Mouse (Mus musculus) erythroid progenitor cell, adult 5-6 weeks (primary cell): ENCODE data around the gene Adcyap1r1. TPM values are rescaled to one million over a fixed set of nuclear protein-coding genes. Genes with fewer than 3 reads are reported as not detected.

Experiments used
- ATAC-seq: replicated peaks from 2 replicates; pipeline ENCODE4 v1.8.0; 2016; ENCODE audit warnings: moderate number of reproducible peaks, mild to moderate bottlenecking, moderate TSS enrichment, inconsistent platforms; ENCODE audit not compliant: poor library complexity, low FRiP score, severe bottlenecking
- total RNA-seq, 2 experiments: library from RNA; stranded (forward) in 1 of 2; stranded (reverse) in 1 of 2; fragments of 150-400 nt in 1 of 2; fragments of 186-747, 209-891 nt in 1 of 2; gene quantifications; 2 replicates each; pipeline versions ENCODE4 v1.2.3 to v1.2.4; 2015 to 2017; ENCODE audit warnings: low replicate concordance in 2 of 2

Gene Adcyap1r1
- total RNA-seq, 2 experiments from 2014 or later, result not detected

GRCm38 (mm10) chr6:55485216-55485615, 33.4 kb downstream of the Adcyap1r1 start:
- ATAC-seq, result no peak

DNA sequence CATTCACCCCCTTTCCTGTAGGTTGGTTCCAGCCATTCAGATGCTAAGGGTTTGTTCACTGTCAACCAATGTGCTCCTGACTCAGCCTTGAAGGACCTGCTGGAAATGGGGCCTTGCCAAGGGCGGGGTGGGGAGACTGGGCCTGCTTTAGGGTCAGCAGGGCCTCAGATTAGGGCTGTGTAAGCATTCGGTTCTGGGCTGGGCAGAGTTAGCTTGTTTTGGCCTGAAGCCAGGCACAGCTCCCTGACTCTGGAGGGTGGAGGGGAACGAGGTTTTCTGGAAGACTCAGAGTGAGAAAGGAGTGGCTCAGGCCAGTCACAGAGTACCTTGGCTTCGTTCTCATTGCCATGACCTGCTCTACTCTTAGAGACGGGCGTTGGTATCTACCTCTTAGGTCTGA, 35.9 kb downstream of the Adcyap1r1 start:
- ATAC-seq, result no peak

DNA sequence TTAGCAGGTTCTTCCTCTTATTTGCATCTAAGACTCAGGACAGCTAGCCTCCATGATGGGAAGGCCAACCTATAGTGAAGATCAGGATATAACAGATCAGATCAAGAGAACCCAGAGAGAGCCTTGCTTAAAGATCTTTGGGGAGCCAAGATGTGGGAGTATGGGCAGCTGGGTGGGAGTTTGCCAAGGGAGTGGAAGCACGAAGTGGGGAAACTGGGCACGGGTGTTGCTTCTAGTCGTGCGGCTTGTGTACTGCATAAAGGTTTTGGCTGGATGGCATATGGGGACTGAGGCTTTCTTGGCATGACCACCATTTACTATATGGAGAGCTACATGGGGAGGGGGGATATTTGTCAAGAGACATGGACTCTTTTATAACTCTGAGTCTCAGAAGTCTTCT, 44.4 kb downstream of the Adcyap1r1 start:
- no peak for ATAC-seq

GRCm38 (mm10) chr6:55498753-55499152, 47.0 kb downstream of the Adcyap1r1 start:
- no peak for ATAC-seq

- ATAC-seq, result no peak
These were observed 49.3 kb downstream of the Adcyap1r1 start for GRCm38 (mm10) chr6:55501061-55501460.

DNA sequence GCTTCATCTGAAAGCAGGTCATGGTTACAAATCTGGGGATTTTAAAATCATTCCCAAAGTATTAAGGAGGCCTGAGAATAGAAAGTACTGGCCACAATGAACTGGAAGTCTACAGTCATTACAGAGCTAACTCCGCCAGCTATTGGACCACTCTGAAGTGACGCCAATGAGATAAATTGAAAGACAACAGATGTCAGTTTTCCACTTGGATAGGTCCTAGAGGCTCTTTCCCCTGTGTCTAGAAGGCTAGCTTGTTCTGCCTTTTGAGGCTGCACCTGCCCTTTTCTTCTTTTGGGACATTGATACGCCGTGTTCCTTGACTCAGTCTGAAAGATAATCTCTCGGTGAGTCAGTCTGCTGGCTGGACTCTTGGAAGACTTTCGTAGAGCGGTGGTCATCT, 50.5 kb downstream of the Adcyap1r1 start:
- ATAC-seq, result no peak

DNA sequence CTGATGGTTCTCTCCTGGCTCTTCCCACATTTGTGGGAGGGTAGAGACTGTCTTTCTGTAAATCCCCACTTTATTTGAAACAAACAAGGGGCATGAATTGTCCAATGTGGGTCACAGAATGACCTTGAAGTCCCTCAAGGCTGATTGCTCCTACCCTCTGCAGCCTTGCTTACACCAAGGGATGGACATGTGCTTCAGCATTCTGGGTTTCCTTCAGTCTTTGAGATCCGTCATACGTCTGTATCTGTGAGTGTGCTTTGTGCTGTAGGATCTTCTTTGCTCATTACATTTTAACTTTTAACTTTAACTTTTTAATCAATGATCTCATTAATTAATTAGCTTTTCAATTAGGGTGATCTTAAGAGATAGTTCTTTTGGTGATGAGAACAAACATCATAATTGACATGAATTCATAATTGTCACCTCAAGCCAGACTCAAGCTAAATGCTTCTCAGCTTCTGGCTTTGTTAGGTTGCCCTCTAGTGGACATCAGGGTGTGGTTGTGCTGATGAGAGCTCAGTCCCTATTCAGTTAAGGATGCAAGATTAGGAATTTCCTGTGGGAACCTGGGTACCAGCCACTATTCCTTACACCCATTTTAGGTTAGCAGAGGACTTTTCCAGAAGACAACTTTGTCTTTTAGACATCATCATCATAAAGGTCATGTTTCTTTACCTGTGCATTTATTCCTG, 53.2 kb downstream of the Adcyap1r1 start:
- no peak for ATAC-seq

GRCm38 (mm10) chr6:55506519-55506918, 54.7 kb downstream of the Adcyap1r1 start:
- ATAC-seq, result no peak

DNA sequence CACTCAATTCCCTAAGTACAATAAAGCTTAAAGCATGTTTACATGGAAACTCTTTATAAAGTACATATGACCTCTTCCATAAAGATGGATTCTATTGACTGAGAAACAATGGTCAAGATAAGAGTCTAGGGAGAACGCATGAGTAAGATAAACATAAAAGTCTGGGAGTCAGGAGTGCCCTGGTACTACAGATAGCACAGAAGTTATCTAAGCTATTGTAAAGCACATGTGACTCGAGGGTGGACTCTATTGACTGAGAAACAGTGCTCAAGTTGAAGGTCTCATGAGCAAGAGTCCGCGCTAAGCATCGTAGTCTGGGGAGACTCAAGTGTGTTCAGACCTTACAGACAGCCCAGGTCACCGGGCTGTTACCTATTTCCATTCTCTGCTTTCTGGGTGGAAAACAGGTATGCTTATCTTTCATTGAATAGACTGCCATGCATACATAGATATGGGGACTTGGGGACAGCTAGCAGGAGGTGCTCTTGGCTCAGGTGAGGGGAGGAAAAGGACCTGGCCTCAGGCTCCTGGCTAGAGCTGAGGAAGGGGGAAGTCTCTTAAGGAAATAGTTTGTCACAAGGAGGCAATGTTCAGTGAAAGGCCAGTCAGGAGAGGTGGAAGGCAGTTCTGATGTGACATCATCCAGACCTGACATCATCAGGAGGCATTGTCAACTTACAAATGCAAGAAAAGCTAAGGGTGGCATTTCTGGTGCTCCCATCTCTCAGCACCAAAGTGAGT, 57.5 kb downstream of the Adcyap1r1 start:
- ATAC-seq, result no peak

DNA sequence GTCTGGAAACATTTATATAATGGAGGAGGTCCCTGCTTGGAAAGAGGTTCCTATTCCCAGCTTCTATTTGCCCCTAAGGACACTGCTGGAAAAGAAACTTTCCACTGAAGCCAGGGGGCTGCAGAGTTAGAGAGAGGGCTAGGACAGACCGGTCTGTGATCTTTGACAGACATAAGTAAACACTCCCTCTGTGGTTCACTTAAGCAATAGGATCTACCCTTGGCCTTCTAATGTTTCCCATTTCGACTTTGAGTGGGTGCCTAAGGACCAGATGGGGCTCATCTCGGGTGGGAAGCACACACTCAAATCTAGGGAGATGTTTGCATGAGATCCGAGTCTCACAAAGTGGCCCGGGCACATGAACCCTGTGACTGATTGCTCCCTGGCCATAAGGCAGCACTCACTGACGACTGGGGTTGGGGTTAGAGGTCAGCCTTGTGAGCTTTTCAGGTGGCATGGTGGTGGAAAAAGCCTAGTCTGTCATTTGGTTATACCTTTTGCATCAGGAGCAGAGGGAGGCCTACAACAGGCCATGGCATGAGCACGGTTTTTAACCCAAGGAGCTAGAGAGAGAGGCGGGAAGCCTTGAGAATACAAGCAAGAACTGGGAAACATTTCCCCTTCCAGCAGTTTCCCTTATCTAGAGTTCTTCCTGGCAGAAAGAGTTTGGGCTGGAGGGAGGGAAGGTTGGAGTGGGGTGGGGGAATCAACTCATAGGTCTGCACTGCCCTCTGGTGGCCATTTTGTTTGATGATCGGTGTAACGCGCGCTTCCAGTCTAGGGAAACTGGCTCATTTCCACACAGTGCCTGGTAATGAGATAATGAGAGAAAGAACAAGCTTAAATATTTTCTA, 59.7 kb downstream of the Adcyap1r1 start:
- 0 out of 2 replicates have a peak, but pooled peaks have one; percentile 67 for ATAC-seq

DNA sequence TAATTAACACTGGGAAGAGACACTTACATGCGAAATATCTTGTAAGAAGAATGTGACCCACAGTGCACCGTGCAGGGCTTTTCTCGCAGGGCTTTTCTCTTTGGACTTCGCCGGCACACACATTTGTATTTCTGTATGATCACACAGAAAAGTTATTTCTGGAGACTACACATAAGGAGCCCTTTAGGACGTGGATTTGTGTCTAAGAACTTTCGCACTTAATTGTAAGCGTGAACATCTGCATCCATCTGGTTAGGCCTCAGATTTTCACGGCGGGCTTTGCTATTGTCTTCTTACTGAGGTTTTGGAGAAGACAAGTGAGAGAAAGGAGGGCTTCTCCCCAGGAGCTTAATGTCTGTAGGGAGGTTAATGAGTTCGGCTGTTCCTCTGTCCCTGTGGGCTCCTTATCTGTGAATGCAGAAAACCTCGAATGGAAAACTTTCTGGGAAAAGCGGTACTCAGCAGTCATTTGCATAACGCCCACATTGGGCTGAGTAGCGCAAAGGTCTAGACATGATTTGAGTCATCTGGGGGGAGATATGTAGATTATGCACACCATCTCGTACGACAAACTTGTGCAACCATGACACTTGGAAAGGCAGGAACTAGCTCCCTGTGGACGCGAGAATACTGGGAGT, 60.4 kb downstream of the Adcyap1r1 start:
- ATAC-seq, result no peak

DNA sequence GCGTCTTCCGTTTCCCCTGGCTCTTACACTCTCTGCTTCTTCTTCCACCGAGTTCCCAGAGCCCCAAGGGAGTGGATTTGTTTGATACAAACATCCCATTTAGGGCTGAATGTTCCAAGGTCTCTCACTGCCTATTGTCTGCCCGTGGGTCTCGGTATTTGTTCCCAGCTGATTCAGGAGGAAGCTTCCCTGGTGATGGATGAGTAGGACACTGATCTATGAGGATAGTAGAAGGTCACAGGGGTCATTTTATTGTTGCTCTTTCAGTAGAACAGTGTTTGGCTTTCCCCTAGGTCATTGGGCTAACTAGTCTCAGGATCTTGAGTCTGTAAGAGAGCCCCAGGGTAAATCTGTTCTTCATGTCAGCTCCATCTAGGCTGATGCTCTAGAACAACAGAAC, 61.7 kb downstream of the Adcyap1r1 start:
- ATAC-seq, result no peak

- ATAC-seq, result peak; percentile 71
These were observed 67.9 kb downstream of the Adcyap1r1 start for GRCm38 (mm10) chr6:55519605-55520201.

DNA sequence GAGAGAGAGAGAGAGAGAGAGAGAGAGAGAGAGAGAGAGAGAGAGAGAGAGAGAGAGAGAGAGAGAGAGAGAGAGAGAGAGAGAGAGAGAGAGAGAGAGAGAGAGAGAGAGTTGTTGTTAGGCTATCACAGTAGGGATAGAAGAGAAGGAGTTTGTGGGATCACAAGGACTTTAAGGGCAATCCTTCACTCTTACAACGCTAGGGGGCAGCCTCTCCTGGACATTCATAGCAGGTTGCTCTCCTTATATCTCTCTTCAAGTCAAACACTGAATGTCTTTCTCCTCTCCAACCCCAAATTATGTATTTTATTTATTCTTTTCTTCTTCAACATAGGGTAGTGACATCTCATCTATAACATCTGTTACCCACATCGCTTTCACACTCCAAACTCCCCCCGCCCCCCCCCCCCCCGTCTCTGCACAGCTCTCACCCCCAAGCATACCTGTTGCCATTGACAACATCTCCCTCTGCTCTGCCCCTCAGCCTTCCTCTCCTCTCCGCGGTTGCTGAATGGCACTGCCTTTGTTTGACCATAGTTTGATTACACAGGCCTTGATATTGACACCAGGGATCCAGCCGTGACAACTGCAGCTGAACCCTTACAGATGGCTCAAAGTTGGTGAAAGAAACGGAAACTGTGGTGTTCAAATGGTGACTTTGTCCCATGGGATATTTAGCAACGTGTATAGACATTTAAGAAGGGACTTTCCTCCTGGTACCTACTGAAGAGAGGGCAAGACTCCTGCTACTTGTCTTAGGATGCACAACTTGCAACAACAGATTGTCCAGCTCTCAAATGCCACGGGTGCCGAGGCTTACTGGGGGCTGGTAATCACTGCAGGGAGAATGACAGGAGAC, 68.7 kb downstream of the Adcyap1r1 start:
- no peak for ATAC-seq

DNA sequence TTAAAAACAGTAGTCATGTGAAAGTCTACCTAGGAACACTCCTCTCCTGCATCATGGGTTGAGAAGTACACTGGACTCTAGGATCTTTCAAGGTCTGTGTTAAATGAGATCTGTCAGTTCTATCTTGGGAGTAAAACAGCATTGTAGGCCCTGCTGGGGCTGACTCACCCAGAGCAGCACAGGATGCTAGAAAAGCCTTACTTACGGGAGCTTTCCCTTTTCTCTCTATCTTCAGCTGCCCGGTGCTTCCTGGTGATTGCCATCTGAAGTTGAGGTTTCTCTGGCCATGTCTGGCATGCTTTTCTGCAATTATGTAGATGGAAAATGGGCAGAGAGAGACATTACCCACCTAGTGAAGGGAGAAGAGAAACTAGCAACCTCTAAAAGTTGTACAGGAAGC, 84.7 kb downstream of the Adcyap1r1 start:
- ATAC-seq, result no peak

DNA sequence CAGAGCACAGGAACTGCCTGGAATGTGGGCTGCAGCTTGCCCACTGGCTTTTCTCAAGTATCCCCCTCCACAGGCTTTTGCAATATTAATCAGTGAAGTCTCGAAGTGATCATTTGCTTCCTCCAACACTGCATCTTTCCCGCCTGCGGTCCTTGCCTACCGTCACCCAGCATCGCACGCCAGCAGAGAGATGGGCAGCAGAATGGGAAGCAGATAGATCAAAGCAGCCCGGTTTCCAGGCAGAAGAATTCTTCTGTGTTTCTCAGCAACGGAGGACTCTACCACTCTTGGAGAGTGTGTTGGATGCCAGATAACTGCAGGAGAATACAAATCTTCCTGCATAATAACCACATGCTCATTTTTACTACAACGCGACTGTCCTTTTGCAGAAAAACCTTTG, 87.4 kb downstream of the Adcyap1r1 start:
- no peak for ATAC-seq

GRCm38 (mm10) chr6:55542359-55542758, 90.6 kb downstream of the Adcyap1r1 start:
- ATAC-seq, result no peak

DNA sequence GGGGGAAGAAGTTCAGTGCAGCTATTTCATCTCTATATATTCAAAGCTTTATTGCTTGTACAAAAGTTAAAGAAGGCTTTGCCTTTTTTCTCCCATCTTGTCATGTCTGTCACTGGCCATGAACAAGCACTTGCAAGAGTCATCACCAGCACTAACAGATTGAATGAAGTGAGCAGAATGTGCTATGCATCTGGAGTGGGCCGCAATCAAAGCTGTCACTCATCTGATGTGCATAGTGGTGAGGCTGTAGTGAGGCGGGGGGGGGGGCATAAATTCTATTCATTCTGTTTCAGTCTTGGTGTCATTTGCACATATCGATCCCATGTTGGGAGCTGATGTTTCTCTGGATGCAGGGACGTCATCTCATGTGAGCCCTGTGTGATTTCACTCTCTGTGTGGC, 91.6 kb downstream of the Adcyap1r1 start:
- no peak for ATAC-seq

DNA sequence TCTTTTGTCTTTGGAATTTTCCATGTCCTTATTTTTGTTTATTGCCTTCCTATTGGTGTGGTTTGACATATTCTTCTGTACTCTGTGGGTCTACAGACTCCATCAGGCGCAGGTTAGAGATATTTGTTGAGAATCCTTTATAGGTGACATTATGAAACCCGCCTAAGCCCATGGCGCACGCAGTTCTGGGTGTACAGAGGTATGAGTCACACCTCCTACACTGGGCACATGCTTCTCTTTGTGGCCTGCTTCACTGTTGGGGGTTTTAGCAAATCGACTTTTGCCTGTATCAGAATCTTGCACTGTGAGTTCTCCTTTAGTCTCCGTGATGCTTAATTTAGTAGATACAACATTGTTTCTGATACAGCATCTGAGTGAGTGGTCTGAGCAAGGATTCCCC, 97.4 kb downstream of the Adcyap1r1 start:
- ATAC-seq, result no peak
